Mouse (Mus musculus) spleen, postnatal 10 days (tissue): ENCODE data around the gene Gnb2.

Experiments
- DNase-seq, 2 experiments: peaks; one replicate each; pipeline ENCODE4 v3.0.0; 2021 to 2022; ENCODE audit warnings: low spot score in 2 of 2

Gene Gnb2

DNA sequence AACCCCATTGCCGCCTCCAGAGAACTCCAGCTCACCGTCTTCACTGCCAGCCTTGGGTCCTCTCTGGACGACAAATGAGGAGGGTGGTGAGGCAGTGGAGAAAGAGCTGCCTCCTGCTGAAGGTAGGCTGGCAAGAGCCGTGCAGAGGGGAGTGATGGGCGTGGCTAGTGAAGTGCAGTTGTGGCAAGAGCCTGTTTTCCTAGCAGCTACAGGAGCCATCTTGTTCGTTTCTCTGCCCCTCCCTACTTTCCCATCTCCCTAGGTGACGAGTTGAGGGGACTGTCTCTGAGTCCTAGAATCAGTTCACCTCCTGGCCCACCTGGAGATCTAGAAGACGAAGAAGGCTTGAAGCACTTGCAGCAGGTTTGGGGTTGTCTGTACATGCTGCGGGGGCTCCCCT, 11.4 kb downstream of the Gnb2 start:
- DNase-seq, result no peak

DNA sequence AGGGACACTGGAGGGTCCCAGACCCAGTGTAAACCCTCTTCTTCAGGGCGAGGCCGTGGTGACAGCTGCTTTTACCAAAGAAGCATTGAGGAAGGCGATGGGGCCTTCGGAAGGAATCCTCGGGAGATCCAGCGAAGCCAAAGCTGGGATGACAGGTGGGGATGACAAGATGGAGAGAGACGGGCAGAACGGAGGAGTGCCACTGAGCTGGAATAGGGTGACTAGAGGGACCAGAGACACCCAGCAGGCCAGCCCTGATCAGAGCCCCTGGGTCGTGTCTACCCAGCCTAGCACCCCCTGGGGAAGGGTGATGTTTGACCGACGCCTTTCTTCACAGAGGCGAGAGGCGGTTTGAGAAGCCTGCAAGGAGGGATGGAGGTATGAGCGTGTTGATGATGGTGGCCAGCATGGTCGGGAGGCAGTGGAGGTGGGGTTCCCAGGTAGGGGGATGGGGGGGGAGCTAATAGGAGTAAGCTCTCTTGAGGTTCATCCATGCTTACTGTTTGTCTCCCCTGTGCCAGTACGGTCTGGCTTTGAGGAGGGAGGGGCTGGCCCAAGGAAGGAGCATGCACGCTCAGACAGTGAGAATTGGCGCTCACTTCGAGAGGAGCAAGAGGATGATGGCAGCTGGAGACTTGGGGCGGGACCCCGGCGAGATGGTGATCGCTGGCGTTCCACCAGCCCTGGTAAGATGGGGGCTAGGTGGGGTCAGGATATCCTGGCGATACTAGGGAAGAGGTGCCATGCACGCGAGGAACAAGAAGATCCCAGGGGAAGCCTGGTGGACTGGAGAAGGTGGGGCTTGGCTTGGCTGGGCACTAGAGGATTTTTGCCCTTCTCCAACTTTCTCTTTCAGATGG, 13.4 kb downstream of the Gnb2 start:
- no peak for DNase-seq

DNA sequence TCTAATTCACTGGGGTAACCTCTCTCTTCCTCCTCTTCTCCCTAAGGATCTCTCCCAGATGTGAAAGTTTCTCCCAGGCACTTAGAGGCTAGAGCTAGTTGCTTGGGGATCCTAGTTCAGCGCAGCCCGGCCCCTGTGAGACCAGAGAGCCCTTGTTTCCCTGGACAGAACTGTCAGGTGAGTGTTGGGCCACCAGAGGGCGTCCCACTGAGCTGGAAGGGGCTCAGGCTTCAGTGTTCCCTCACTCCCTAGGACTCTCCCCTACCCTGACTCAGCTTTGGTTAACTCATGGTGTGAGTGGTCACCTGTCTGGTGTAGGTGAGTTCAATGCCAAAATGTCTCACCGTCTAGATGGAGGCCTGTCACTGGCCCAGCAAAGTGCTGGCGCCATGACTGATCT, 14.9 kb downstream of the Gnb2 start, which contains the start of gene Gigyf1:
Gene Gigyf1 (plus strand): TSS at position 113 of the 400 bp plus-strand sequence.
- DNase-seq, result peak in 1 of 2 experiments; percentile 63

DNA sequence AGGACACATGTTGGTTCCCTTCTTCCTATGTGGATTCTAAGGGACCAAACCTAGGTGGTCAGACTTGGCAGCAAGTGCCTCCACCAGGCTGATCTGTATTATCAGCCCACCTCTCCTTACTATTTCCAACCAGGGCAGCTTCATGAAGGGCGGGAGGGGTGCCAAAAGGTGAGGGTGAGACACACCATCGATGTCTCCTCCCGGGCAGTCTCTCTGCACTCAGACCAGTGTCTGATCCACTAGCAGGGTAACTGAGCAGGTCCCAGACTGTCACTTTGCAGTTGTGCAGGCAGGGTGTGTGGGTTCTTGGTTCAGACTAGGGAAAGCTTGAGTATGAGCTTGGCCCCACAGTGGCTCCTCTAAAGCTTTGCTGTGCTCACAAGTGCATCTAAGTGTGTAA, 18.5 kb downstream of the Gnb2 start:
- no peak for DNase-seq

DNA sequence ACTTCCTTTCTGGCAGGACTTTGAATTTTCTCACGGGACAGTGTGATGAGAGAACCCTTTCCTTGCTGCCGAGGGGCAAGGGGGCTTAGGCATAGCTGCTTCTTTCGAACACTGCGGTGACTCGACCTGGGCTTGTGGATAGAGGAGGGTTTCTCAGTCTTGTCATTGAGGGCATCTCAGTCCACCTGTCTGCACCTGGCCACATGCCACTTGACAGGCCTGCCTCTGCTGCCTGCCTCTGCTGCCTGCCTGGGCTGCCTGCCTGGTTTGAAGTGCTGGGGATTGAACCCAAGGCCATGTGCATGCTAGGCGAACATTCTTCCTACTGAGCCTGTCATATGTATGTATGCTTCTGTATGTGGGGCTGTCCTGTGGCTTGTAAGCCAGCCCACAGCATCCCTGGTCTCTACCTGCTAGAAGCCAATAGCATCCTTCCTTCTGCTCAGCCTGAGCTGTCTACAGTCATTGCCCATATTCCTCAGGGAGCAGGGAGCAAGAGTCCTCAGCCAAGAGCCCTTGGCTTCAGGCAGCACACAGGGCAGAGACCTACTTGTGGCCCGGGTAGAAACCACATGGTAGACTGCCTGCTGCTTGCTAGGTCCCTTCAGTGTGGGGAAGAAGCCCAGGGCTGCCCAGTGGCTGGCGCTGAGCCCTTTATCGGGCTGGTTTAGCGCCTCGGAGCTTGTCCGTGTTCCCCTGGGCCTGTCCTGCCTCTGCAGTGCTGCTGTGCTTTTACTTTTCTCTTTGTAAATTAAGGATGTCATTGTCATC, 19.2 kb downstream of the Gnb2 start:
- no peak for DNase-seq

DNA sequence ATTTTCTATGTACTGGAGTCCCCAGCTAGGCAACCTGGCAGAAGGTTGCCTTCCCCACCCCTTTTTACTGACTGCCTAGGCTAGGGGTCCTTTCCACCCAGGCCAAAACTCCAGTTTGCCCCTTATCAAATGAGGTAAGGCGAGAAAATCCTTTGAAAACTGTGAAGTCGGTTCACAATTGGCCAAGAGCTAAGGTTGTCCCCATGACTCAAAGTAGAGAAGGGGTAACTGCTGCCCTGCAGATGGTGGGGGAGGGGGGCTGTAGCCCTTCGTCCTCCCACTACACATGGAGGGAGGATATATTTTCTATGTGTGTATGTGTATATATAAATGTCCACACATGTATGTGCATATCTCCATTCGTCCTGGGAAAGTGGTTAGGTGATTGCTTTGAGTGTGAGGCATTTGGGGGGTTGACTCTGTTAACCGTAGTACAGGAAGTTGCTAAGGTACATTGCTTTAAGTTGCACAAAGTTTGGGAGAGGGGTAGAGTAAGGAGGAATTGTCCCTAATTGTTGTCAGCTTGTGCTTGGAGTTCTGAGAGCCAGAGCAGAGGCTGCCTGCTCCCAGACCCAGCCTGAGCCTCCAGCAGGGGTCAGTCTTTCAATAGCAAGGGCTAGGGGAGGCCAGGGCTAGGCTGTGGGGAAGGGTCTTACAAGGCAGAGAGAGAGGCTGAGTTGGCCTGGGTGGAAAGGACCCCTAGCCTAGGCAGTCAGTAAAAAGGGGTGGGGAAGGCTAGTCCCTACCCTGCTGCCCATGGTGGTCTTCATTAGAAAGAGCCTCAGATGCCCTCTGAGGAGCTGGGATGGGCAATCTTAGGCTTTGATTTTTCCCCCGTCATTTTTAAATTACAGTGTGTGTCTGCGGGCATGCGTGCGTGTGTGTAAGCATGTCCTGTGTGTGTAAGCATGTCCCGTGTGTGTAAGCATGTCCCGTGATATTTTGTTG, 20.2 kb downstream of the Gnb2 start:
- peak in 1 of 2 experiments; percentile 57 for DNase-seq

DNA sequence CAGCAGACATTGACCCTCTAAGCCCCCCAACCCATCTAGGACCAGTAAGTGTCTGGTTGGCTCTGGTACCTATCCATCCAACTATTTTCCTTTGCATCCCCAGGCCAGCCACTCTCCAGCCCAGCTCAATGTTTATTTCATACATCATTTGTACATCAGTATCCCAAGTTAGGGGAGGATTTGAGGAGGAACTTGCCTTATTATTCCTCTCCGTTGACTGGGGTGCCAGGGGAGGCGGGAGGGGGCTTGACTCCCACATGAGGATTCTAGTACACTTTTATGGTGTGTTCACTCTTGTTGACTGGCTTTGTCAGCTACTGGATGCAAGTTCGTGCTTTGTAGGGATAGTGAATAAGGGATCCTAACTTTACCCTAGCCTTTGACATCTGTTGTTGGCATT, 21.6 kb downstream of the Gnb2 start:
- DNase-seq, result no peak

- DNase-seq, result peak; percentile 47 to 54
Measured at GRCm38 (mm10) chr5:137510573-137511390, 22.5 kb downstream of the Gnb2 start.

DNA sequence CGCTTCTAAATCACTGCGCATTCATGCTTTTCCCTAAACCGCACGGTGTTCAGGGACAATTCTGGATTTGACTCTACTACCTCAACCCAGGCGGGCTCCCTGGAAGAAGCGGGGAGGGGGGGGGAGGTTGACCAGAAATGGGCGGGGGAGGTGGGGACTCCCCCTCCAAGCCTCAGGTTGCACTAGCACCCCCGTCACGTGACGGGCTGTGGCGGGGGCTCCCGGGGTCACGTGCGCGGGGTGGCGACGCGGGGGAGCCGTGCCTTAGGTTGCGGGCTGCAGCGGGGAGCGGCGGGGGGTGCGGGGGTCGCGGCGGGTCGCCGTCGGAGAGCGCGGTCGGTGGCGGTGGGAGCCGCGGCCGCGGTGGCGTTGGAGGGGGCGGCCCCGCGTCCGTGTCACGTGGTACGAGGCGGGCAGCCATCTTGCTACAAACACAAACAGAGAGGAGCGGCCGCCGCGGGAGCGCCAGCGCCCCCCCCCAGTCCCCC, 23.3 kb downstream of the Gnb2 start:
- peak; percentile 81 to 84 for DNase-seq

DNA sequence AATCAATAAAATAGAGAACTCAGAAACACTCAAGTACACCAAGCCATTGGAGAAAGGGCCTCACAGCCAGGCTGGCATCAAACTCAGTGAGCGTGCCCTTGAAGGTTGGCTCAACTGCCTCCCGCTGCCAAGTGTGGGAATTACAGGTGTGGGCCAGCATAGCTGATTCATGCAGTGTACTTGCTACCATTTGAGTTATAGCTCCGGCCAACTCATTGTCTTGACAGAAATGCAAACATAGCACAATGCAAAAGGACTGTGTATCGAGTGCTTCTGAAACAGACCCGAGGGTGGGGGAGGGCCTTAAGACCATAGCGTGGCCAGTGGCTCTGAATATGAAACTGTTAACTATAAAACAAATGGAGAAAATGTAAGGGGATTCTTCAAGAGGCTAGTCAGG, 29.3 kb downstream of the Gnb2 start:
- peak in 1 of 2 experiments; percentile 67 for DNase-seq

- peak in 1 of 2 experiments; percentile 91 for DNase-seq
Measured at GRCm38 (mm10) chr5:137502667-137503110, 30.6 kb downstream of the Gnb2 start.

GRCm38 (mm10) chr5:137501709-137502666, 31.3 kb downstream of the Gnb2 start, which contains the start of gene Pop7:
Gene Pop7 (minus strand): TSS chr5:137502518.
- peak; percentile 100 for DNase-seq

DNA sequence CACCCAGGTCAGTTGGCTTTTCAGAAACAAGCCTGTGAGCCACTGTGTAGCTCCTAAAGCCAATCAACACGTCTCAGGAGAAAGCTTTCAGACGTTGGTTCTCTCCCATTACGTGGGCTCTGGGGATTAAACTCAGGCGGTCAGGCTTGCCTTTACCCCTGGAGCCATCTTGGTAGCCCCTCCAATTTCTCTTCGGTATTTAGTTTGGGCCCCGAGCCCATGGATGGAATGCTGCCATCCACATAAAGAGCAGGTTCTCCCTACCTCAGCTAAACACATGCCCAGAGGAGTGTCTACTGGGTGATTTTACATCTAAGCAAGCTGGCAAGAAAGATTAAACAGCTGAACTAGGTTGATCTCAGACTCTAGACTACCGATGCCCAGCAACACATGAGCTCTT, 33.1 kb downstream of the Gnb2 start:
- DNase-seq, result no peak

GRCm38 (mm10) chr5:137493831-137494230, 39.5 kb downstream of the Gnb2 start:
- no peak for DNase-seq

GRCm38 (mm10) chr5:137491559-137491958, 41.8 kb downstream of the Gnb2 start:
- no peak for DNase-seq

DNA sequence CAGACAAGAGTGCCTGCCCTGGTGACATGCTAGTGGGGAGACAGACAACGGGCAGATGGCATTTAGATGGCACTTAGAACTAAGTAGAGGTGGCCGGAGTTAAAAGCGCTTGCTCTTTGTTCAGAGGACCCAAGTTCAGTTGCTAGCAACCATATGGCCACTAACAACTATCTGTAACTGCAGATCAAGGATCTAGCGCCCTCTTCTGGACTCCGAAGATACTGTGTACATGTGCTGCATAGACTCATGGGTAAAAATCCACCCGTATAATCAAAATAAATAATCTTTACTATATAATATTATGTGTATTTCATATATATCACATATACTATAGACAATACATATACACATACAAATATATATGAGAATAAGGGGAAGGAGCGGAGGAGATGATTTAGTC, 45.7 kb downstream of the Gnb2 start:
- no peak for DNase-seq

DNA sequence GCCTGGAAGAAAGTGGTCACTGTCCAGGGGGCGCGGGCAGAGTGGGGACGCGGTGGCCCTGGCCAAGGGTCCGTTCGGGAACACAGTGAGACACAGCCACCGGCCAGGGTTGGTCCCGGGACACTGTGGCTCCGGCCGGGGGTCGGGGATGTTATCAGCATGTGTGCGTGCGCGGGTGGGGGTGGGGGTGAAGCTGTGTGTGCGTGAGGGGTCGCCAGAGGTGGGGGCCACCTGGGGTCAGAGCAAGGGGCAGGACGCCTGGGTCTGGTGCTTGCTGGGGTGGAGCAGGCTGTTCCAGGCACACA, 47.5 kb downstream of the Gnb2 start:
- no peak for DNase-seq

DNA sequence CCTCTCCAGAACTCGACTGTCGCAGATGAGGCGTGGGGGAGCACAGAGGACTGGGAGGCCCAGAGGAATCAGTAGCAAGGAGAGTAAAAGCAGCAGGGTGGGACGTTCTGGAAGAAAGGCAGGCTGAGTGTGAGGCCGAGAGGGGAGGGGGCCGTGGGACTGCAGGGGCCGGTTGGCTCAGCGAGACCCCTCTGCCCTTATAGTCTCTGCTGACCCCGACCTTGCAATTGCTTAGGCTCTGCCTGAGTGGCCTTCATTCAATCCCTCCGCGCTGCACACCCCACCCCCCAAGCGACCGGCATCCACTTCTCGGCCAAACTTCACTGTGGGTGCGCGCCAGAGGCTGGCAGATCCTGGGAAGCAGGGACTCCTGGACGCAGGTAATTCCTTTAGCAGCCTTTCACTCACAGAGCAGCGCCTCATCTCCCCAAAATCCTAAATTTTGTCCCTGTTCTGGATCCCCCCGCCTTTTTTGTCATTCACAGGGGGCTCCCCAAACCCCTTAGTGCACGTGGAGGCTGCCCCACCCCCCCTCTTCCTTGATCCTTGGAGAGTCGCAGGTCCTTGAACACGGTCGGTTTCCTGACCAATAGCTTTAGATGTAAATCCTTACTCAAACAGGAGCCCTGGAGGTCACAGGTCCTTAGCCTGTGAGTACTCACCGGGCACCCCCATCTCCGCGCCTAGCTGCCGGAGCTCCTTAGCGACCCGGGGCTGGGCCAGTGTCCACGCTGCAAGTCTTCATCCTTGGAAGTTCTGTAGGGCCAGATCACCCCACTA, 48.0 kb downstream of the Gnb2 start:
- DNase-seq, result no peak

DNA sequence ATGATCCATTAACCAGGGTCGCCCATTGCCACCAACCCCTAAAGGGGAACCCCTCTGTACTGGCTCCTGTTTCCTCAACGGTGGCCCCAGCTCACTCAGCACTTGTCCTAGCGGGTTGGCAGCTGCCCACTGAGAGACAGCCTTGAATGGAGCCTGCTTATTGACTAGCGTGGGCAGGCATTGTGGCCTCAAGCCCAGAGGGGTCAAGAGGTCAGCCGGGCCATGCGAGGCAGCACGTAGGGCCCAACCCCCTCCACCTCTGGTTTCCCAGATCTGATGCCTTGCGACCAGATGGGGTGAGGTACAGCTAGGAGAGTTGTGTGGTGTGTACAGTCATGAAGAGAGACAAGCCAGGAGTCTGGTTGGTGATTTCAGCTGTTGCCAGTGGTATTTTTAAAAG, 51.4 kb downstream of the Gnb2 start:
- no peak for DNase-seq
